Mouse (Mus musculus): ENCODE measurements around the gene Gm6871. TPM values are rescaled to one million over a fixed set of nuclear protein-coding genes. Genes with fewer than 3 reads are reported as not detected.

The Gm6871 gene
- total and polyA plus RNA-seq, 3 experiments = not detected

DNA sequence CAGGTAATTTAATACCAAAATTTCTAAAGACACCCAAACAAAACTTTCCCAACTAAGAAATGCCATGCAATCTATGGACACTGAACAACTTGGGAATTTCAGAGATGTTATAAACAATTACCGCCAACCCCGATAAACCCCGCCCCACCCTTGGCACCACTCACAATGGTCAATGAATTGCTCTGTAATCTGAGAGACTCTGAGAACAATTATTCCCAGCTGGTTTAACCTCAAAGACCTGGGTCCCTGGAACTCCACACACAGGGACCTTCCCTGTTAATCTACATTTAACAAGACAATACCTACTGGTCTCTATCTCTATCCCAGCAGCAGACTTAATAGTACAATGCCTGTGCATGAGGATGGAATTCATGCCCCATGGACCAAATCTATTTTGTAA is 60.8 kb downstream of the Gm6871 start:
- no peak overlapping the region for H3K4me3 ChIP-seq (ENCODE audit: control insufficient read depth in 1 of 2, insufficient read depth in 1 of 2, low read depth in 2 of 2, low read length in 2 of 2)
- H3K9ac ChIP-seq (ENCODE audit: control insufficient read depth, low read depth, low read length, poor library complexity, severe bottlenecking) = no peak overlapping the region
- TF ChIP-seq SMC3 (IDR thresholded peaks at IDR 0.05; ENCODE audit: low read depth, low read length) (no peak), NELFE (IDR thresholded peaks at IDR 0.05; ENCODE audit: low read depth, low read length) (no peak), POLR2AphosphoS5 (IDR thresholded peaks at IDR 0.05; ENCODE audit: borderline replicate concordance, low read depth, low read length) (no peak), CTCF (IDR thresholded peaks at IDR 0.05 in 2 of 3, conservative IDR thresholded peaks at IDR 0.05 in 1 of 3; ENCODE audit: control insufficient read depth in 1 of 3, insufficient read depth in 1 of 3, low read depth in 2 of 3, low read length in 3 of 3, poor library complexity in 1 of 3, severe bottlenecking in 1 of 3) (no peak), TAL1 (IDR thresholded peaks at IDR 0.05; ENCODE audit: low read length) (no peak)
- H3K4me1 ChIP-seq (ENCODE audit: control insufficient read depth in 1 of 2, insufficient read depth in 2 of 2, low read length in 2 of 2) = no peaks in the 10 kb centered on the region
- no peaks in the 10 kb centered on the region for H3K27me3 ChIP-seq (ENCODE audit: control insufficient read depth in 1 of 2, insufficient read depth in 2 of 2, low read length in 2 of 2)
- H3K79me2 ChIP-seq (ENCODE audit: control insufficient read depth, insufficient read depth, low read length, poor library complexity) = no peaks in the 10 kb centered on the region
- no peaks in the 10 kb centered on the region for H3K9me3 ChIP-seq (replicated peaks; ENCODE audit: insufficient read depth, low read length)
- no peaks in the 10 kb centered on the region for H3K36me3 ChIP-seq (ENCODE audit: control insufficient read depth in 1 of 2, insufficient read depth in 2 of 2, low read length in 2 of 2)
- DNase-seq (ENCODE audit: low read depth, low spot score) = no peak
- no peak overlapping the region for H3K27ac ChIP-seq (ENCODE audit: control insufficient read depth, low read depth, low read length)

DNA sequence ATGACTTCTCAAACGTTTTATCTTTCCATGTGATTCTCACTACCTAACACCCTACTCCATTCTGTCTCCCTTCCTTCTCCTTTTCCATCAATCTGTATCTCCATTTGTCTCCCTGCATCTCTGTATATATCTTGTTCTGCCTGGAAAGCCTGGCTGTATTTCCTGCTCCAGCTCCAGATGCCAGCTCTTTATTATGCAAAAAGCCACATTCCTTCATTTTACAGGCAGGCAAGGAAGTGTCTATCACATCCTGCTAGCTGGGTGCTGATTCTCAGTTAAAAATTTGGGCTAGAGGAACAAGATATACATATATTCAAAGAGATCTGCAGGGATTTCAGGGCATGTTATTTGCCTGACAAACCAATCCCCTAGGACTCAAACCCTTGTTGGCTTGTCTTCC is 61.3 kb downstream of the Gm6871 start:
- Histone ChIP-seq H3K79me2 (ENCODE audit: control insufficient read depth, insufficient read depth, low read length, poor library complexity) (no peaks in the 10 kb centered on the region), H3K9ac (ENCODE audit: control insufficient read depth, low read depth, low read length, poor library complexity, severe bottlenecking) (no peak overlapping the region), H3K27ac (ENCODE audit: control insufficient read depth, low read depth, low read length) (no peak overlapping the region), H3K36me3 (ENCODE audit: control insufficient read depth in 1 of 2, insufficient read depth in 2 of 2, low read length in 2 of 2) (no peaks in the 10 kb centered on the region), H3K4me3 (ENCODE audit: control insufficient read depth in 1 of 2, insufficient read depth in 1 of 2, low read depth in 2 of 2, low read length in 2 of 2) (no peak overlapping the region), H3K27me3 (ENCODE audit: control insufficient read depth in 1 of 2, insufficient read depth in 2 of 2, low read length in 2 of 2) (no peaks in the 10 kb centered on the region), H3K4me1 (ENCODE audit: control insufficient read depth in 1 of 2, insufficient read depth in 2 of 2, low read length in 2 of 2) (no peaks in the 10 kb centered on the region), H3K9me3 (replicated peaks; ENCODE audit: insufficient read depth, low read length) (no peaks in the 10 kb centered on the region)
- no peak for DNase-seq (ENCODE audit: low read depth, low spot score)
- TF ChIP-seq USF1 (IDR thresholded peaks at IDR 0.05; ENCODE audit: low read depth, low read length) = no peak
- no peak for TF ChIP-seq CHD2 (IDR thresholded peaks at IDR 0.05; ENCODE audit: low read length)
- TF ChIP-seq ZNF384 (IDR thresholded peaks at IDR 0.05; ENCODE audit: low read depth, low read length) = no peak
- no peak for TF ChIP-seq KAT2A (conservative IDR thresholded peaks at IDR 0.05; ENCODE audit: low read depth, low read length)
- no peak for TF ChIP-seq MAX (IDR thresholded peaks at IDR 0.05; ENCODE audit: low read length)

DNA sequence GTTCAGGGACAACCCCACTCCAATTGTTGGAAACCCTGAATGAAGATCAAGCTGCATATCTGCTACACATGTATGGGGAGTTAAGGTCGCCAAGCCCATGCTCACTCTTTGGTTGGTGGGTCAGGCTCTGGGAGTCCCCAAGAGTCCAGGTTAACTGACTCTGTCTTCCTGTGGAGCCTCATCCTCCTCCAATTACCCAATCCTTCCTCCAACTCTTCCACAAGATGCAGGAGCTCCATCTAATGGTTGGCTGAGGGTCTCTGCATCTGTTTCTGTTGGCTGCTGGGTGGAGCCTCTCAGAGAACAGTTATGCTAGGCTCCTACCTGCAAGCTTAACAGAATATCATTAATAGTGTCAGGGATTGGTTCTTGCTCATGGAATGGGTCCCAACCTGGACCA is 71.1 kb downstream of the Gm6871 start:
- no peak overlapping the region for H3K9ac ChIP-seq (ENCODE audit: control insufficient read depth, low read depth, low read length, poor library complexity, severe bottlenecking)
- DNase-seq (ENCODE audit: low read depth, low spot score) = no peak
- no peak overlapping the region for H3K27ac ChIP-seq (ENCODE audit: control insufficient read depth, low read depth, low read length)
- 0 out of 4 replicates have a peak, but pooled peaks cover 0 to 2% of the 10 kb centered on the region in 2 experiments for H3K36me3 ChIP-seq (ENCODE audit: control insufficient read depth in 1 of 2, insufficient read depth in 2 of 2, low read length in 2 of 2)
- H3K4me1 ChIP-seq (ENCODE audit: control insufficient read depth in 1 of 2, insufficient read depth in 2 of 2, low read length in 2 of 2) = no peaks in the 10 kb centered on the region
- H3K27me3 ChIP-seq (ENCODE audit: control insufficient read depth in 1 of 2, insufficient read depth in 2 of 2, low read length in 2 of 2) = no peaks in the 10 kb centered on the region
- H3K9me3 ChIP-seq (replicated peaks; ENCODE audit: insufficient read depth, low read length) = no peaks in the 10 kb centered on the region
- H3K4me3 ChIP-seq (ENCODE audit: control insufficient read depth in 1 of 2, insufficient read depth in 1 of 2, low read depth in 2 of 2, low read length in 2 of 2) = no peak overlapping the region
- peaks cover 1% of the 10 kb centered on the region; the same call in 1 of the 2 replicates for H3K79me2 ChIP-seq (ENCODE audit: control insufficient read depth, insufficient read depth, low read length, poor library complexity)
- TF ChIP-seq RCOR1 (IDR thresholded peaks at IDR 0.05; ENCODE audit: low read depth, low read length) (no peak), EP300 (IDR thresholded peaks at IDR 0.05; ENCODE audit: low read depth in 1 of 2, low read length in 2 of 2) (no peak), CTCF (IDR thresholded peaks at IDR 0.05 in 2 of 3, conservative IDR thresholded peaks at IDR 0.05 in 1 of 3; ENCODE audit: control insufficient read depth in 1 of 3, insufficient read depth in 1 of 3, low read depth in 2 of 3, low read length in 3 of 3, poor library complexity in 1 of 3, severe bottlenecking in 1 of 3) (no peak), CHD2 (IDR thresholded peaks at IDR 0.05; ENCODE audit: low read length) (no peak), POLR2AphosphoS2 (IDR thresholded peaks at IDR 0.05; ENCODE audit: low read length) (no peak)
